Mouse (Mus musculus): ENCODE measurements around the gene Narfl. TPM values are rescaled to one million over a fixed set of nuclear protein-coding genes. Genes with fewer than 3 reads are reported as not detected.

Narfl gene
- polyA plus RNA-seq, 1 experiment from 2014 or later, result 23.8 TPM

DNA sequence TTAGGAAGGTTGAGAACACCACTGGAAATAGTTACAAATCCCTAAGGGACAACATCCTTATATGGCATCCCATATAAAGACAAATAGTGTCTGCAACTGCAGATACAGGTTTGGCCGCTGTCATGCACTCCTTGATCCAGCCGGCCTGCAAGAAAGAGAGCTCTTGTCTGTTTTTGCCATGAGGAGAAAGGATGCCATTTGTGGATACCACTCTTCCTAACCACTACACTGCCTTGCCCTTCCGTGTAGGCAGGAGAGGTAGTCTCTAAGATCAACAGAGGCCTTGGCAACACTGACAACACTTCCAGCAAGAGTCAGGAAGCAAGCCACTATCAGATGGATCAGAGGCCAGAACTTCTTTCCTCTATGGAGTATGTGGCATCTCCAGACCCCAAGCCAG, 12.7 kb downstream of the Narfl start, which contains the start of gene Ccdc78:
Gene Ccdc78, plus strand, starts transcription at position 301 of the 400 bp plus-strand sequence.
- H3K4me1 ChIP-seq (ENCODE audit: insufficient read depth, low read depth, low read length), result peaks cover 8% of the 10 kb centered on the region; the same call in 1 of the 2 replicates
- no peaks in the 10 kb centered on the region for H3K27me3 ChIP-seq (replicated peaks; ENCODE audit: insufficient read depth, low read length)
- H3K36me3 ChIP-seq (ENCODE audit: insufficient read depth, low read length), result peaks cover 7% of the 10 kb centered on the region
- peak within 1 kb of the TSS; percentile 54 for H3K4me3 ChIP-seq (ENCODE audit: low read depth, low read length)
- no peak for DNase-seq (ENCODE audit: low spot score)
- H3K9me3 ChIP-seq (ENCODE audit: low read length), result no peaks in the 10 kb centered on the region
- TF ChIP-seq EP300 (IDR thresholded peaks at IDR 0.05), result no peak
- no peak for TF ChIP-seq CTCF (IDR thresholded peaks at IDR 0.05)
- peak within 1 kb of the TSS; percentile 65 for H3K4me2 ChIP-seq (replicated peaks; ENCODE audit: low read depth, low read length)
- WGBS, result 67% methylated on average over 3 of the region's 3 CpGs
- H3K27ac ChIP-seq (ENCODE audit: low read length), result no peak within 1 kb of the TSS
- H3K9ac ChIP-seq (replicated peaks; ENCODE audit: low read depth), result 0 out of 2 replicates have a peak within 1 kb of the TSS, but pooled peaks have one; percentile 1
- no peak for ATAC-seq

GRCm38 (mm10) chr17:25786781-25787504, 13.4 kb downstream of the Narfl start:
- peaks cover 8% of the 10 kb centered on the region; the same call in 1 of the 2 replicates for H3K4me1 ChIP-seq (ENCODE audit: insufficient read depth, low read depth, low read length)
- no peak for TF ChIP-seq CTCF (IDR thresholded peaks at IDR 0.05)
- TF ChIP-seq EP300 (IDR thresholded peaks at IDR 0.05), result no peak
- WGBS, result 91% methylated on average over 9 of the region's 9 CpGs

DNA sequence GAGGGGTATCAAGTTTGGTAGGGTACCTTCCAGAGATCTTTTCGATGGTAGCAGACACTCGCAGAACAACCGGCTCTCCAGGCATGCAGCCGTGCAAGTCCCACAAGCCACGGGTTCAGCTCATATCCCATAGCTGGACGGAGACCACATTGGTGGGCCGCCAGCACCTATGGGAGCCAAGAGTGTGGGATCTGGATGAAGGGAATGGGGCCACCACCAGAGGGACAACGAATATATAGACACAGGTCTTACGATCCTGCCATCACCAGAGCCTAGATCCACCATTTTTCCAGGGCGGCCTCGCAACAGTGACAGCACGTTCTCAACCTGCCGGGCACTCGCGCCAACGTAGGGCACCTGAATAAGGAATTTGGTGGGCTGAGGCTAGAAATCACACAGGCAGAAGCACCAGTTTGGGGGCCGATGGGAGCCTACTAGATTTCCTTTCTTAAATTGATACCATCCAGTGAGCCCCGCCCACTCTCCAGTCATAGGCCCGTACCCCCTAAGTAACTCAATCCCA, 17.8 kb downstream of the Narfl start:
- peak overlapping the region; percentile 68 for H3K4me3 ChIP-seq (ENCODE audit: low read depth, low read length)
- ATAC-seq, result no peak
- no peaks in the 10 kb centered on the region for H3K27me3 ChIP-seq (replicated peaks; ENCODE audit: insufficient read depth, low read length)
- no peaks in the 10 kb centered on the region for H3K36me3 ChIP-seq (ENCODE audit: insufficient read depth, low read length)
- DNase-seq (ENCODE audit: low spot score), result no peak
- WGBS, result 22% methylated on average over 19 of the region's 19 CpGs
- peak overlapping the region; percentile 94 for H3K4me2 ChIP-seq (replicated peaks; ENCODE audit: low read depth, low read length)
- peaks cover 9% of the 10 kb centered on the region; the same call in 1 of the 2 replicates for H3K4me1 ChIP-seq (ENCODE audit: insufficient read depth, low read depth, low read length)
- H3K27ac ChIP-seq (ENCODE audit: low read length), result no peak overlapping the region
- no peaks in the 10 kb centered on the region for H3K9me3 ChIP-seq (ENCODE audit: low read length)
- peak overlapping the region; percentile 39 for H3K9ac ChIP-seq (replicated peaks; ENCODE audit: low read depth)
- no peak for TF ChIP-seq EP300 (IDR thresholded peaks at IDR 0.05)
- peak; percentile 18; the same call in 1 of the 2 replicates for TF ChIP-seq CTCF (IDR thresholded peaks at IDR 0.05)

More at GRCm38 (mm10) chr17:25786781-25787504, 13.4 kb downstream of the Narfl start:
- Histone ChIP-seq H3K27me3 (replicated peaks; ENCODE audit: insufficient read depth, low read length) (no peaks in the 10 kb centered on the region), H3K4me2 (replicated peaks; ENCODE audit: low read depth, low read length) (no peak overlapping the region), H3K36me3 (ENCODE audit: insufficient read depth, low read length) (peaks cover 5% of the 10 kb centered on the region), H3K9me3 (ENCODE audit: low read length) (no peaks in the 10 kb centered on the region), H3K9ac (replicated peaks; ENCODE audit: low read depth) (no peak overlapping the region), H3K27ac (ENCODE audit: low read length) (no peak overlapping the region), H3K4me3 (ENCODE audit: low read depth, low read length) (no peak overlapping the region)
- no peak for ATAC-seq
- no peak for DNase-seq (ENCODE audit: low spot score)

DNA sequence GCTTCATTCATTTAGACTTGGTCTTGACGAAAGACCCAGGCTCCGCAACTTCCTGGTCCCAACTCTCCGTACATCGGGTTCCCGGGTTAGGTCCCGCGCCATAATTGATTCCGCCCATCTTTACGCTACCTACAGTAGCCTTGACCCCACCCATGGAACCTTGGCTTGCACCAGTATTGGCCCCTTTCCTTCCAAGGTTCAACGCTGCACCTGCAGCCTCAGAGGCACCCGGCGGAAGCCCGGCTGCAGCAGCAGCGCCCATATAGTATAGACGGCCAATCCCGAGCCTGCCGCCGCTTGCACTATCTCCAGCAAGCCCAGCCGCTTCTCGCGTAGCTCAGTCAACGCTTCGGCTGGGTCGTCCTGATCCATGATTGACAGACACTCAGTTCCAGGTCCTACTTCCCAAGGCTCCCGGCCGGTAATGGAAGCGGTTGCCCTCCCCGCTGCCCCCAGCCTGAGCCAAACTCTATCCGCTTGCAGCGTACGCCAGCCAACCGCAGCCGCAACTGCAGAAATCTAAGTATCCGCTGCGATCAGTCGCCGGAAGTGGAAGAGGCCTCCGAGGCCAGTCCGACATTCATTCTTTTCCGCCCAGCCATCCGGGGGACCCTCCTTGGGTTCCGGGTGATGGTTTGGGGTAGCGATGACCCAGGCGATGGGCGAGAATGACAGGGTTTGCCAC, 18.4 kb downstream of the Narfl start:
- H3K36me3 ChIP-seq (ENCODE audit: insufficient read depth, low read length), result no peaks in the 10 kb centered on the region
- WGBS, result 1% methylated on average over 45 of the region's 45 CpGs
- peak overlapping the region; percentile 76 for H3K27ac ChIP-seq (ENCODE audit: low read length)
- peak overlapping the region; percentile 39 for H3K9ac ChIP-seq (replicated peaks; ENCODE audit: low read depth)
- H3K4me2 ChIP-seq (replicated peaks; ENCODE audit: low read depth, low read length), result peak overlapping the region; percentile 94
- DNase-seq (ENCODE audit: low spot score) (peak; percentile 88), ATAC-seq (peak; percentile 79)
- peaks cover 9% of the 10 kb centered on the region; the same call in 1 of the 2 replicates for H3K4me1 ChIP-seq (ENCODE audit: insufficient read depth, low read depth, low read length)
- peak overlapping the region; percentile 68 for H3K4me3 ChIP-seq (ENCODE audit: low read depth, low read length)
- H3K9me3 ChIP-seq (ENCODE audit: low read length), result no peaks in the 10 kb centered on the region
- no peaks in the 10 kb centered on the region for H3K27me3 ChIP-seq (replicated peaks; ENCODE audit: insufficient read depth, low read length)
- TF ChIP-seq EP300 (IDR thresholded peaks at IDR 0.05) (no peak), CTCF (IDR thresholded peaks at IDR 0.05) (no peak)

DNA sequence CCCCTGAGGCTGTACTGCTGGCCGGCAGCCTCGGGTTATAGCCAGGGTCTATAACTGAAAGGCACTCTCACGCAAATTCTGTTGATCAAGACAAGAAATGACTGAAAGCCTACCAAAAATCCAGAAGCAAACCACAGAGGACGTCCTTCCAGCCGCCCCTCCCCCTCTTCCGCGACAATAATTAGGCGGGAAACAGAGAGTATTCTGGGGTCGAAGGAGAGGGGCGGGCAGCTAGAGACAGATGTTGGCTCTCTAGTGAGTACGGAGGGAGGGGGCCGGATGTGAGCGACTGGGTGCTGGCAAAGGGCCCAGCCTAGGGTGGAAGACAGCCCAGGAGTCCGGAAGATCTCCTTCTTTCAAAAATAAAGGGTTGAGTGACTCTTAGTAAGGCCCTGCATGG, 19.0 kb downstream of the Narfl start, which contains the start of gene Fam173a:
Gene Fam173a, minus strand, starts transcription at position 287 of the 400 bp plus-strand sequence.
- ATAC-seq, result peak; percentile 81
- peak within 1 kb of the TSS; percentile 76 for H3K27ac ChIP-seq (ENCODE audit: low read length)
- 2% methylated on average over 14 of the region's 14 CpGs for WGBS
- H3K9me3 ChIP-seq (ENCODE audit: low read length), result no peaks in the 10 kb centered on the region
- H3K4me1 ChIP-seq (ENCODE audit: insufficient read depth, low read depth, low read length), result peaks cover 9% of the 10 kb centered on the region; the same call in 1 of the 2 replicates
- H3K36me3 ChIP-seq (ENCODE audit: insufficient read depth, low read length), result no peaks in the 10 kb centered on the region
- peak within 1 kb of the TSS; percentile 39 for H3K9ac ChIP-seq (replicated peaks; ENCODE audit: low read depth)
- peak within 1 kb of the TSS; percentile 68 for H3K4me3 ChIP-seq (ENCODE audit: low read depth, low read length)
- no peaks in the 10 kb centered on the region for H3K27me3 ChIP-seq (replicated peaks; ENCODE audit: insufficient read depth, low read length)
- peak; percentile 91 for DNase-seq (ENCODE audit: low spot score)
- TF ChIP-seq EP300 (IDR thresholded peaks at IDR 0.05) (no peak), CTCF (IDR thresholded peaks at IDR 0.05) (no peak)
- H3K4me2 ChIP-seq (replicated peaks; ENCODE audit: low read depth, low read length), result peak within 1 kb of the TSS; percentile 94

GRCm38 (mm10) chr17:25794197-25794596, 20.6 kb downstream of the Narfl start:
- DNase-seq (ENCODE audit: low spot score) (no peak), ATAC-seq (no peak)
- Histone ChIP-seq H3K36me3 (ENCODE audit: insufficient read depth, low read length) (no peaks in the 10 kb centered on the region), H3K4me3 (ENCODE audit: low read depth, low read length) (no peak overlapping the region), H3K4me2 (replicated peaks; ENCODE audit: low read depth, low read length) (no peak overlapping the region), H3K9ac (replicated peaks; ENCODE audit: low read depth) (no peak overlapping the region), H3K27me3 (replicated peaks; ENCODE audit: insufficient read depth, low read length) (no peaks in the 10 kb centered on the region), H3K9me3 (ENCODE audit: low read length) (no peaks in the 10 kb centered on the region), H3K27ac (ENCODE audit: low read length) (no peak overlapping the region), H3K4me1 (ENCODE audit: insufficient read depth, low read depth, low read length) (peaks cover 9% of the 10 kb centered on the region; the same call in 1 of the 2 replicates)
- TF ChIP-seq EP300 (IDR thresholded peaks at IDR 0.05) (no peak), CTCF (IDR thresholded peaks at IDR 0.05) (no peak)
- 70% methylated on average over 13 of the region's 13 CpGs for WGBS
